In genomic region chr12:51045437-51045836, GRCm38 (mm10) we compare ENCODE assay signal across 12 mouse cellular contexts.
DNase-seq lines count a peak whose midpoint lies in the region; ATAC-seq and TF ChIP-seq lines count a peak whose summit lies in the region.
"Had no signal": no experiment of that assay in that cellular context is flagged by ENCODE, and none has a peak within 500 bp of the region (broad histone marks: within the 10 kb centered on the region; RNA-seq: fewer than 3 reads in every experiment).

No protein-coding gene starts in this region.

- ATAC-seq in heart, embryonic 14.5 days (ENCODE audit: insufficient number of reproducible peaks, insufficient read depth, low FRiP score, low read depth), result no peak
- ATAC-seq in heart, embryonic 12.5 days (ENCODE audit: insufficient number of reproducible peaks, low FRiP score), result no peak
- no peak for ATAC-seq in kidney, postnatal 0 days (replicated peaks; ENCODE audit: low FRiP score, low read depth)
- ATAC-seq in intestine, embryonic 16.5 days, result peak; percentile 71
- ATAC-seq: activated CD4-positive, CD25-positive, alpha-beta regulatory T cell, adult 4 months had no signal

- no peaks in the 10 kb centered on the region for H3K9me3 ChIP-seq in heart, embryonic 14.5 days (ENCODE audit: control insufficient read depth, low read length)
- no peaks in the 10 kb centered on the region for H3K9me3 ChIP-seq in heart, embryonic 12.5 days (replicated peaks)
- no peaks in the 10 kb centered on the region for H3K9me3 ChIP-seq in kidney, postnatal 0 days (replicated peaks; ENCODE audit: low read length)
- no peaks in the 10 kb centered on the region for H3K9me3 ChIP-seq in intestine, embryonic 16.5 days (ENCODE audit: control insufficient read depth, low read length)
- H3K9me3 ChIP-seq: embryonic facial prominence, embryonic 12.5 days had no signal

- no peak for DNase-seq in kidney, postnatal 0 days (ENCODE audit: low spot score)
- no peak for DNase-seq in kidney, postnatal 25 days
- DNase-seq in embryo, embryonic 10.5 days (ENCODE audit: low spot score), result peak; percentile 23
- DNase-seq in retina, postnatal 1 day, result no peak
- DNase-seq: cerebellum, adult 11-12 months had no signal

- H3K4me2 ChIP-seq in heart, embryonic 14.5 days (ENCODE audit: low read length), result no peak overlapping the region
- H3K4me2 ChIP-seq in heart, embryonic 12.5 days, result no peak overlapping the region
- no peak overlapping the region for H3K4me2 ChIP-seq in kidney, postnatal 0 days (ENCODE audit: low read length)
- H3K4me2 ChIP-seq in intestine, embryonic 16.5 days (ENCODE audit: low read depth, low read length), result no peak overlapping the region
- H3K4me2 ChIP-seq: embryonic facial prominence, embryonic 12.5 days had no signal

- no peak for TF ChIP-seq CTCF in kidney, postnatal 0 days (IDR thresholded peaks at IDR 0.05; ENCODE audit: low read depth)

- no peaks in the 10 kb centered on the region for H3K36me3 ChIP-seq in heart, embryonic 14.5 days (ENCODE audit: control insufficient read depth, insufficient read depth, low read length)
- no peaks in the 10 kb centered on the region for H3K36me3 ChIP-seq in heart, embryonic 12.5 days
- no peaks in the 10 kb centered on the region for H3K36me3 ChIP-seq in kidney, postnatal 0 days (ENCODE audit: insufficient read depth, low read length)
- H3K36me3 ChIP-seq in intestine, embryonic 16.5 days (ENCODE audit: control insufficient read depth, insufficient read depth, low read length), result no peaks in the 10 kb centered on the region
- H3K36me3 ChIP-seq: embryonic facial prominence, embryonic 12.5 days had no signal

- H3K4me3 ChIP-seq in heart, embryonic 14.5 days (ENCODE audit: control insufficient read depth in 1 of 2, insufficient read depth in 1 of 2, low read depth in 1 of 2, low read length in 2 of 2), result no peak overlapping the region
- H3K4me3 ChIP-seq in heart, embryonic 12.5 days, result no peak overlapping the region
- H3K4me3 ChIP-seq in kidney, postnatal 0 days (replicated peaks; ENCODE audit: low read depth, low read length), result no peak overlapping the region
- no peak overlapping the region for H3K4me3 ChIP-seq in intestine, embryonic 16.5 days (ENCODE audit: low read length)
- H3K4me3 ChIP-seq: embryonic facial prominence, embryonic 12.5 days had no signal

- H3K27me3 ChIP-seq in heart, embryonic 14.5 days (ENCODE audit: control insufficient read depth, insufficient read depth, low read length), result no peaks in the 10 kb centered on the region
- H3K27me3 ChIP-seq in heart, embryonic 12.5 days (replicated peaks), result no peaks in the 10 kb centered on the region
- H3K27me3 ChIP-seq in kidney, postnatal 0 days (ENCODE audit: insufficient read depth, low read length), result no peaks in the 10 kb centered on the region
- H3K27me3 ChIP-seq in intestine, embryonic 16.5 days (replicated peaks; ENCODE audit: control insufficient read depth, insufficient read depth, low read length), result no peaks in the 10 kb centered on the region
- H3K27me3 ChIP-seq: embryonic facial prominence, embryonic 12.5 days had no signal

- peak overlapping the region; percentile 11; the same call in 1 of the 2 replicates for H3K9ac ChIP-seq in heart, embryonic 14.5 days (ENCODE audit: low read length)
- H3K9ac ChIP-seq in heart, embryonic 12.5 days, result no peak overlapping the region
- no peak overlapping the region for H3K9ac ChIP-seq in kidney, postnatal 0 days (ENCODE audit: low read depth, low read length)
- no peak overlapping the region for H3K9ac ChIP-seq in intestine, embryonic 16.5 days (ENCODE audit: low read depth, low read length)
- H3K9ac ChIP-seq: embryonic facial prominence, embryonic 12.5 days; liver, embryonic 14.5 days had no signal

- H3K4me1 ChIP-seq in heart, embryonic 14.5 days (ENCODE audit: control insufficient read depth in 2 of 2, insufficient read depth in 2 of 2, low read length in 2 of 2), result peaks cover 5 to 19% of the 10 kb centered on the region in 2 experiments
- H3K4me1 ChIP-seq in heart, embryonic 12.5 days (replicated peaks), result peaks cover 10% of the 10 kb centered on the region
- no peaks in the 10 kb centered on the region for H3K4me1 ChIP-seq in kidney, postnatal 0 days (replicated peaks; ENCODE audit: insufficient read depth, low read length)
- H3K4me1 ChIP-seq in intestine, embryonic 16.5 days (ENCODE audit: control insufficient read depth, insufficient read depth, low read length), result no peaks in the 10 kb centered on the region; the same call in 1 of the 2 replicates
- H3K4me1 ChIP-seq: embryonic facial prominence, embryonic 12.5 days had no signal

- 18% methylated on average over 9 of the region's 9 CpGs for WGBS in heart, embryonic 14.5 days
- WGBS in heart, embryonic 12.5 days, result 28% methylated on average over 9 of the region's 9 CpGs
- WGBS in kidney, postnatal 0 days, result 33% methylated on average over 9 of the region's 9 CpGs
- 36% methylated on average over 9 of the region's 9 CpGs for WGBS in intestine, embryonic 16.5 days

- H3K27ac ChIP-seq in heart, embryonic 14.5 days (replicated peaks in 1 of 2; ENCODE audit: control insufficient read depth in 1 of 2, insufficient read depth in 1 of 2, low read depth in 2 of 2, low read length in 2 of 2), result peak overlapping the region in 1 of 2 experiments; percentile 33; a peak in 1 of 4 replicates
- H3K27ac ChIP-seq in heart, embryonic 12.5 days (ENCODE audit: poor library complexity, severe bottlenecking), result no peak overlapping the region
- peak overlapping the region; percentile 8; the same call in 1 of the 2 replicates for H3K27ac ChIP-seq in kidney, postnatal 0 days
- H3K27ac ChIP-seq in intestine, embryonic 16.5 days (ENCODE audit: low read length), result no peak overlapping the region
- H3K27ac ChIP-seq: embryonic facial prominence, embryonic 12.5 days; liver, embryonic 14.5 days; macrophage had no signal
